Mouse (Mus musculus): ENCODE measurements around the gene Cldn4.

Cldn4 gene

DNA sequence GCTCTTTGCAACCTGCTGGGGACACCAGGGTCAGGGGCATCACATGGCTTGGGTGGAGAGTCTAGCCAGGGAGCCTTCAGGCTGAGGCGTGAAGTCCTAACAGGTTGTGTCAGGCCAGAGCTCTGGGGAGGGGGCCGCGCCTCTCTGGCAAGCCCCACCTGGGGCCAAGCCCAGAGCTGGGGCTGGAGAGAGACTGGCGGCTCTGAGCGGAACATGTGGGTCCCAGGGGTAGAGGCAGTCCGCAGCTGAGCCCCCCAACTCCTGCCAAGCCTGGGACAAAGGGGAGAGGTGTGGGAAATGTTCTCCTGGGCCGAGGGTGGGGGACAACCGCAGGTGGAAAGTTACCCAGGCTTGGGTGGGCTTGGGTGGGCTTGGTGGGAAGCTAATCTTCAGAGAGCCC lies 49.8 kb downstream of the Cldn4 start:
- DNase-seq (ENCODE audit: extremely low read depth, insufficient read length, low spot score), result no peak

DNA sequence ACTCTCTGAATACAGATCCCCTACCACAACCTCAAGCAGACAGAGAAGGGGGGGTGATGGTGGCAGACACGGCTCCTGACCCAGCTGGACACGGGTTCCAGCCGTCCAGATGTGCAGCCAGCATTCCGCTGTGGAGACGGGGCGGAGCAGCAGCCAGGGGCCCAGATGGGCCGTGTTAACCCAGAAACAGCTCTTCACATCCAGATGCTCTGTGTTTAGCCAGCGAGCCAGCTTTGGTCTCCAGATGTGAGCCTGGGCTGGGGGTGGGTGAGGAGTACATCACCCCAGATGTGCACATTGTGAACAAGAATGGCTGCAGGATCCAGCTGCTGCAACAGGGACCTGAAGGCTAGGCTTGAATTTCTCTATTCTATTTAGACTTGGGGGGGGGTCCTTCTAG lies 51.4 kb downstream of the Cldn4 start:
- DNase-seq (ENCODE audit: extremely low read depth, insufficient read length, low spot score), result no peak
